Mouse (Mus musculus) T-helper 2 cell (primary cell): Measurements from ENCODE around the gene Slc44a1.

ENCODE experiments used
- in situ Hi-C: fragments of 300-600 bp; cut with MboI, MseI; formaldehyde crosslinking; loops from one replicate; pipeline ENCODE4 v1.15.1; 2025; ENCODE audit warnings: high pct_unique_total_duplicates

Gene Slc44a1

GRCm38 (mm10) chr4:53596063-53596895 lies 156.1 kb downstream of the Slc44a1 start:
- in situ Hi-C loops = no loop called here

- in situ Hi-C loops = no loop called here
Measured at GRCm38 (mm10) chr4:53600462-53600861, 160.2 kb downstream of the Slc44a1 start.

- in situ Hi-C loops = no loop called here
Measured at GRCm38 (mm10) chr4:53614576-53615225, 174.5 kb downstream of the Slc44a1 start.

- in situ Hi-C loops = no loop called here
Measured at GRCm38 (mm10) chr4:53617968-53618367, 177.8 kb downstream of the Slc44a1 start.

GRCm38 (mm10) chr4:53620104-53620503 lies 179.9 kb downstream of the Slc44a1 start:
- in situ Hi-C loops = no loop called here

GRCm38 (mm10) chr4:53621084-53621483 lies 180.9 kb downstream of the Slc44a1 start:
- in situ Hi-C loops = no loop called here

- in situ Hi-C loops = no loop called here
Measured at GRCm38 (mm10) chr4:53621490-53621889, 181.3 kb downstream of the Slc44a1 start.

- in situ Hi-C loops = no loop called here
Measured at GRCm38 (mm10) chr4:53623711-53624110, 183.5 kb downstream of the Slc44a1 start.

- in situ Hi-C loops = no loop called here
Measured at GRCm38 (mm10) chr4:53624816-53625215, 184.6 kb downstream of the Slc44a1 start.

GRCm38 (mm10) chr4:53625263-53625662 lies 185.1 kb downstream of the Slc44a1 start:
- in situ Hi-C loops = no loop called here

- in situ Hi-C loops = no loop called here
Measured at GRCm38 (mm10) chr4:53628924-53629323, 188.7 kb downstream of the Slc44a1 start.

- in situ Hi-C loops = loop anchor here (5.0 kb wide), 1 partner anchor 49 kb away; no protein-coding TSS in a partner anchor
Measured at GRCm38 (mm10) chr4:53630963-53631315, 190.7 kb downstream of the Slc44a1 start.

GRCm38 (mm10) chr4:53631316-53632010 lies 191.2 kb downstream of the Slc44a1 start, which contains the start of gene Fsd1l:
TSS of gene Fsd1l (plus strand) at chr4:53631471.
- in situ Hi-C loops = loop anchor here (5.0 kb wide), 1 partner anchor 49 kb away; no protein-coding TSS in a partner anchor

GRCm38 (mm10) chr4:53632011-53632349 lies 191.8 kb downstream of the Slc44a1 start:
- in situ Hi-C loops = loop anchor here (5.0 kb wide), 1 partner anchor 50 kb away; no protein-coding TSS in a partner anchor

GRCm38 (mm10) chr4:53635336-53635735 lies 195.1 kb downstream of the Slc44a1 start:
- in situ Hi-C loops = no loop called here

GRCm38 (mm10) chr4:53637269-53637909 lies 197.2 kb downstream of the Slc44a1 start:
- in situ Hi-C loops = no loop called here

GRCm38 (mm10) chr4:53638549-53639123 lies 198.4 kb downstream of the Slc44a1 start:
- in situ Hi-C loops = no loop called here

GRCm38 (mm10) chr4:53658029-53658428 lies 217.8 kb downstream of the Slc44a1 start:
- in situ Hi-C loops = loop anchor here (5.0 kb wide), 1 partner anchor 39 kb away; no protein-coding TSS in a partner anchor

- in situ Hi-C loops = no loop called here
Measured at GRCm38 (mm10) chr4:53660711-53661110, 220.5 kb downstream of the Slc44a1 start.
